Mouse (Mus musculus): ENCODE results near the gene Pdzd7. TPM values are rescaled to one million over a fixed set of nuclear protein-coding genes. Genes with fewer than 3 reads are reported as not detected.

The Pdzd7 gene
- polyA plus RNA-seq, 1 experiment, result 8.8 TPM

DNA sequence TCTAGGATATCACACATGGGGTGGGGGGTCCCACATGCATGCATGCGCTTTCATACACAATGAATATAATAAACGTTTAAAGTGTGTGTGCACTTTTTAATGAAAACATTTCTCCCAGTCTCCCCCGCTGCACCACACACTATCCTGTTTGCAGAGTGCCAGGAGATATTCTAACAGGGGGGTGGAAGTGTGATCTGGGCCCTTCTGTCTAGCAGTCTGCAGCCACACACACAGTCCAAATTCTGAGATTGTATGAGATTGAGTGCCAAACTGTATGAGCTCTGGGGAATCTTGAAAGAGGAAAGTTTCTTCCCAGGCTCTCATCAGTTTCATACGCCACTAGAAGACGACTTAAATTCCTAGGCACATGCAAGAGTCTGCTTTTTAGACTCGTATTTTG, 57.7 kb downstream of the Pdzd7 start:
- DNase-seq (ENCODE audit: low read depth), result peak; percentile 70

GRCm38 (mm10) chr19:44987004-44987403, 58.5 kb downstream of the Pdzd7 start:
- DNase-seq (ENCODE audit: low read depth), result no peak
- TF ChIP-seq CTCF (IDR thresholded peaks at IDR 0.05; ENCODE audit: borderline replicate concordance, extremely low read depth, insufficient read depth, insufficient read length) (no peak), POLR2A (IDR thresholded peaks at IDR 0.05; ENCODE audit: borderline replicate concordance, extremely low read depth, insufficient read depth, insufficient read length, poor library complexity, severe bottlenecking) (no peak)

More for the DNA sequence above, 57.7 kb downstream of the Pdzd7 start:
- TF ChIP-seq POLR2A (IDR thresholded peaks at IDR 0.05; ENCODE audit: borderline replicate concordance, extremely low read depth, insufficient read depth, insufficient read length, poor library complexity, severe bottlenecking) (no peak), CTCF (IDR thresholded peaks at IDR 0.05; ENCODE audit: borderline replicate concordance, extremely low read depth, insufficient read depth, insufficient read length) (no peak)

DNA sequence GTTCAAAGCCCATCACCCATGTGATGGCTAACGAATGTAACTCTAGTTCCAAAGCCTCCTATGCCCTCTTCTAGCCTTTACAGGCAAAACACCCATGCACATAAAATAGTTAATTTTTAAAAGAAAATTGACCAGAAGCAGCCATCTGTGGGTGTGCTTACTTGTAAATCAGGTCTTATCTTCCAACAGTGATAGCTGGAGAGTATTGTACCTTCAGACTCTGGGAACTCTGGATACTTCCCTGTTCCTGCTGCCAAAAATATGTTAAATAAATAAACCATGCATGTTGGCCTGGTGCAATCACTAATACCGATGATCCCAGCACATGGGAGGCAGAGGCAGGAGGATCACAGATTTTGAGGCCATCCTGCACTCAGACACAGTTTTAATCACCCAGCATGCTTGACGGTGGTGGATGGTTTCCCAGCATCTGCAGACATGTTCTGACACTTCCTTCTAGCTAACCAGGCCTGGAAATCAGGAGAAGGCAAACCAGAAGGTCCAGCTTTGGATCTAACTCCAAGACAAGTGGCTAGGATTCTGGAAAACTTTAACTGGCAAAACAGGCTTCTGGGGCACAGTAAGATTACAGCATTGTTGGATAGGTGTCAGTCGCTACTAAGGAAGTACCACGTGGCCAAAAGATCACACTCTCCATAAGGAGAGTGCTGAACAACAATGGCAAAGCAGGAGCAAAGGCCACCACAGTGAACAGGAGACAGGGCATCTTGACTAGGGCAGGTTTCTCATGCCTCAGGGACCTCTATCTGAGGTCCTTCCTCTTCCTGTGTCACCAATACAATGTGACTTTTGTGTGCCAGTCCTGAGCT, 60.1 kb downstream of the Pdzd7 start:
- TF ChIP-seq POLR2A (IDR thresholded peaks at IDR 0.05; ENCODE audit: borderline replicate concordance, extremely low read depth, insufficient read depth, insufficient read length, poor library complexity, severe bottlenecking) (no peak), CTCF (IDR thresholded peaks at IDR 0.05; ENCODE audit: borderline replicate concordance, extremely low read depth, insufficient read depth, insufficient read length) (no peak)
- no peak for DNase-seq (ENCODE audit: low read depth)

DNA sequence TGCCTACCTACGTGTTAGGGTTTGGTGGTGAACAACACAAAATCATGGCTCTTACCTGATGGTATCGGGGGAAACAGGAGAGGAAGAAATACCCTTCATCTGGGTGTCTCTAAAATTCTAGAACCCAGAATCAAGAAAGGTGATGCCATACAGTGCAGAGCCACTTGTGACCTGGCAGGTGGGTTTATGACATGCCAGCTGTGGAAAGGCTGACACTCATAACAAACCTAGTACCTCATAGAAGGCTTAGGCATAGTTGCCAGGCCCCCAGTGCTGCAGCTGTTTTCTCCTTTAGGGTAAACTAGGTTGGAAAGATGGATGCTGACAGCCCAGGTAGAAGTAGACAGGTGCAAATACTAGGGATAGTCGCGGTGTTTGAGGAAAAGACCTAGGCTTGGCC, 61.1 kb downstream of the Pdzd7 start:
- DNase-seq (ENCODE audit: low read depth), result no peak
- no peak for TF ChIP-seq CTCF (IDR thresholded peaks at IDR 0.05; ENCODE audit: borderline replicate concordance, extremely low read depth, insufficient read depth, insufficient read length)
- TF ChIP-seq POLR2A (IDR thresholded peaks at IDR 0.05; ENCODE audit: borderline replicate concordance, extremely low read depth, insufficient read depth, insufficient read length, poor library complexity, severe bottlenecking), result no peak

- no peak for TF ChIP-seq CTCF (IDR thresholded peaks at IDR 0.05; ENCODE audit: borderline replicate concordance, extremely low read depth, insufficient read depth, insufficient read length)
- TF ChIP-seq POLR2A (IDR thresholded peaks at IDR 0.05; ENCODE audit: borderline replicate concordance, extremely low read depth, insufficient read depth, insufficient read length, poor library complexity, severe bottlenecking), result no peak
- no peak for DNase-seq (ENCODE audit: low read depth)
Observed at GRCm38 (mm10) chr19:44983366-44983765, 62.2 kb downstream of the Pdzd7 start.

- TF ChIP-seq POLR2A (IDR thresholded peaks at IDR 0.05; ENCODE audit: borderline replicate concordance, extremely low read depth, insufficient read depth, insufficient read length, poor library complexity, severe bottlenecking), result no peak
- TF ChIP-seq CTCF (IDR thresholded peaks at IDR 0.05; ENCODE audit: borderline replicate concordance, extremely low read depth, insufficient read depth, insufficient read length), result no peak
- no peak for DNase-seq (ENCODE audit: low read depth)
Observed at GRCm38 (mm10) chr19:44982477-44983115, 62.9 kb downstream of the Pdzd7 start.

DNA sequence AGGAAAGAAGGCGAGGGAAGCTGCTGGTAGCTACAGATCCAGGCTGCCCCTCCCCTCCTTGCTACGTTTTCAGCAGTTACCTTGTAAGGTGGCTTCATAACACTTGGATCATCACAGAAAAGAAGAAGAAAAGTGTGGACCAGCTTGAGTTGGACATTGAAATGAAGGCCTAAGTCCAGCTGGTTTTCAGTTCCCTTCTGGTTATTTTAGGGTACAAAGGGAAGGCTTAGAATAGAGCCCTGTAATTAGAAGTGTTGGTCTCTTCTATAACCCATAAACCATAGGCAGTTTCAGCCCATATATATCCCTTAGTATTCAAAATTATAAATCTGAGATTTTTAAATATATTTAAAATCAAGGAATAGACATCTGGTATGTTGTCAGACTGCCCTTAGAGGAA, 64.7 kb downstream of the Pdzd7 start:
- DNase-seq (ENCODE audit: low read depth), result no peak
- TF ChIP-seq CTCF (IDR thresholded peaks at IDR 0.05; ENCODE audit: borderline replicate concordance, extremely low read depth, insufficient read depth, insufficient read length), result no peak
- no peak for TF ChIP-seq POLR2A (IDR thresholded peaks at IDR 0.05; ENCODE audit: borderline replicate concordance, extremely low read depth, insufficient read depth, insufficient read length, poor library complexity, severe bottlenecking)

- TF ChIP-seq CTCF (IDR thresholded peaks at IDR 0.05; ENCODE audit: borderline replicate concordance, extremely low read depth, insufficient read depth, insufficient read length) (no peak), POLR2A (IDR thresholded peaks at IDR 0.05; ENCODE audit: borderline replicate concordance, extremely low read depth, insufficient read depth, insufficient read length, poor library complexity, severe bottlenecking) (no peak)
- no peak for DNase-seq (ENCODE audit: low read depth)
Observed at GRCm38 (mm10) chr19:44977148-44977547, 68.4 kb downstream of the Pdzd7 start.

Other genes with a start within 250 kb of the Pdzd7 start
- 49.0 and 51.3 TPM in 2 replicates for gene Slf2, start 114.6 kb downstream of the Pdzd7 start, polyA plus RNA-seq (2012; rRNA removed)
- gene Sema4g, start 56.6 kb downstream of the Pdzd7 start, polyA plus RNA-seq (2012; rRNA removed), result 172 and 215 TPM in 2 replicates
- 15.6 and 16.5 TPM in 2 replicates for gene Twnk, start 40.1 kb downstream of the Pdzd7 start, polyA plus RNA-seq (2012; rRNA removed)
- gene Mrpl43, start 39.3 kb downstream of the Pdzd7 start, polyA plus RNA-seq (2012; rRNA removed), result 96.2 and 115 TPM in 2 replicates
- gene Lzts2, start 31.3 kb downstream of the Pdzd7 start, polyA plus RNA-seq (2012; rRNA removed), result 39.9 and 40.6 TPM in 2 replicates
- 83.3 and 93.1 TPM in 2 replicates for gene Sfxn3, start 1.8 kb upstream of the Pdzd7 start, polyA plus RNA-seq (2012; rRNA removed)
- 1.5 and 3.0 TPM in 2 replicates for gene Kazald1, start 29.5 kb upstream of the Pdzd7 start, polyA plus RNA-seq (2012; rRNA removed)
- 0.83 and 3.4 TPM in 2 replicates for gene Tlx1, start 105.0 kb upstream of the Pdzd7 start, polyA plus RNA-seq (2012; rRNA removed)
- 0.97 and 8.4 TPM in 2 replicates for gene Lbx1, start 190.1 kb upstream of the Pdzd7 start, polyA plus RNA-seq (2012; rRNA removed)